Mouse (Mus musculus) erythroblast, embryonic 14.5 days (primary cell): ENCODE measurements around the gene BC003965.

Experiments used
- GATA1 ChIP-seq: IDR thresholded peaks from 2 replicates; pipeline ENCODE4 v1.6.1; 2012; ENCODE audit warnings: low read length, inconsistent platforms, mixed read lengths
- TAL1 ChIP-seq: IDR thresholded peaks from 3 replicates; pipeline ENCODE4 v1.6.1; 2012; ENCODE audit warnings: low read length, inconsistent platforms, mixed read lengths

- TF ChIP-seq GATA1 (no peak), TAL1 (no peak)
Measured at GRCm38 (mm10) chr17:25135622-25136021, 48.7 kb upstream of the BC003965 start.
